Mouse (Mus musculus): ENCODE results near the gene Znhit1.
"Not testable (repeated sequence)": the region's sequence is repeated elsewhere in the genome, so short reads cannot be mapped to it uniquely, and the experiment has no call there.

Gene Znhit1

GRCm38 (mm10) chr5:136950521-136950920 is 37.3 kb downstream of the Znhit1 start:
- no peak for DNase-seq

- DNase-seq, result not testable (repeated sequence)
Observed at GRCm38 (mm10) chr5:136949551-136950336, 38.1 kb downstream of the Znhit1 start.

DNA sequence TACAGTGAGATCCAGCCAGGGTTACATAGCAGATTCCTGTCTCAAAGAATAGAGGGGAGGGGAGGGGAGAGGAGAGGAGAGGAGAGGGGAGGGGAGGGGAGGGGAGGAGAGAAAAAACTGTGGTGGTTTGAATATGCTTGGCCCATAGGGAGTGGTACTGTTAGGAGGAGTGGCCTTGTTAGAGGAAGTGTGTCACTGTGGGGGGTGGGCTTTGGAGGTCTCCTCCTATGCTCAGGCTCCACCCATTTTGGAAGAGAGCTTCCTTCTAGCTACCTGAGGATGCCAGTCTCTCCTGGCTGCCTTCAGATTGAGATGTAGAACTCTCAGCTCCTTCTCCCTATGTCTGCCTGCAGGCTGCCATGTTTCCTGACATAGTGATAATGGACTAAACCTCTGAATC is 39.9 kb downstream of the Znhit1 start:
- DNase-seq, result no peak

DNA sequence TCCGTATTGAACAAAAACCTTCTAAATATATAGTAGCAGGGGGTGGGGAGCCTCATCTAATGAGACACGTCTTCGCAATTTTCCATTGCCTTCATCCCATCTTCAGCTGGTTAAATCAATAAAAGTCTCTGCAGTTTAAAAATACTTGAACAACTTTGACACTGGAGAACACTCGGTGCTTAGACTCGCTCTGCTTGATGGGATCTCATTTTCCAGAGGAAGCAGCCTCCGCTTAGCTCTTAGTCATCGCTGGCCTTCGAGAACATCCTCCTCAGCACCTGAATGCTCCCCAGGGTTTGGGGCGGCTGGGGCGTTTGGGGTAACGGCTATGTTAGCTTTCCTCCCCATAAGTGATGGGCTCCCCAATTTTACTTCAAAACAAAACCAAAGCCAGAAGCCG is 42.7 kb downstream of the Znhit1 start:
- DNase-seq, result no peak

GRCm38 (mm10) chr5:136943382-136943781 is 44.4 kb downstream of the Znhit1 start:
- DNase-seq, result no peak

- no peak for DNase-seq
Observed at GRCm38 (mm10) chr5:136942781-136943180, 45.0 kb downstream of the Znhit1 start.

- no peak for DNase-seq
Observed at GRCm38 (mm10) chr5:136940845-136941560, 46.8 kb downstream of the Znhit1 start.

- not testable (repeated sequence) for DNase-seq
Observed at GRCm38 (mm10) chr5:136940029-136940428, 47.8 kb downstream of the Znhit1 start.

GRCm38 (mm10) chr5:136939284-136939683 is 48.5 kb downstream of the Znhit1 start:
- DNase-seq, result no peak

DNA sequence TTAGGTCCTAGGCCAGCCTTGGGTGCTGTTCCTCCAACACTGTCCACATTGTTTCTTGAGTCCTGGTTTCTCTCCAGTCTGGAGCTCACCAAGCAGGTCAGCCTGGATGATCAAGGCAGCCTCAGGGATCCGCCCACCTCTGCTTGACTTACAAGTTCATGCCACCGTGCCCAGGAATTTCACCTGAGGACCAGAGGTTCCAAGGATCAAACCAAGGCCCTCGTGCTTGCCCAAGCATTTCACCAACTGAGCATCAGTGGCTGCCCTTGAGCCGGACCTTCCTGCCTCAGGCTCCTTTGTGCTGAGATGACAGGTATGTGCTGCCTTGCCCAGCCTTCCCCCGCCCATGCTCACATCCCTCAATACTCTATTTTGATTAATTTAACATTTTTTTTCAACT is 50.2 kb downstream of the Znhit1 start:
- DNase-seq, result no peak

- DNase-seq, result no peak
Observed at GRCm38 (mm10) chr5:136936750-136937149, 51.1 kb downstream of the Znhit1 start.

DNA sequence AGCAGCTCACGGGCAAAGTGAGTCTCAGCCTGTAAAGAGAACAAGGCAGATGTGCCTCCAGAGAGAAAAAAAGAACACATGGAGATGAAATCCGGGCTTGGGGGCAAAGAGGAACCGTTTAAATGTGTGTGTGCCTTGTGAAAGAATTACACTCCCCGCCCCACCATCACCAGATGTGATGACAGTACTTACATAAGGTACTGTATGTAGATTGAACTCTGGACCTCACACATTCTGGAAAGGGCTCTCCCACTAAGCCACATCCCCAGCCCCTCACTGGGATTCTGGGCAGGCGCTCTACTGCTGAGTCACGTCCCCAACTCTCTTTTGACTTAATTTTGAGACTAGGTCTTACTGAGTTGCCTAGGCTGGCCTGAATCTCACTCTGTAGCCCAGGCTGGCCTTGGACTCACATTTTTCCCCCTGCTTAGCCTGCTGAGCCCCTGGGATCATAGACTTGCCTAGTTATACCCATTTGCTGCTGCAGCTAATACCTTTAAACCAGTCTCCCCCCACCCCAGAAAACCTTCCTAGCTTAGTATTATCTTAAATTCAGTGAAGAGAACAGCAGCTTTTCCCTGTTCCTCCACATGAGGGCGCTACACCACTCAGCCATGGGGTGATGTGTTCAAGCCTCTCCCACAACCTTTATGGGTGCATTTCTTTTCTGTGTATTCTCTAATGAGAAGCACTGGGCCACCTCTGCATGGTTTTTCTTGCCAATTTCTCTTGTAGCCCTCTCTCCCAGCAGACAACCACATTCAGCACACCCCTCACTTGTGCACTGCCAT is 51.7 kb downstream of the Znhit1 start:
- DNase-seq, result no peak

GRCm38 (mm10) chr5:136933930-136934329 is 53.9 kb downstream of the Znhit1 start:
- no peak for DNase-seq

DNA sequence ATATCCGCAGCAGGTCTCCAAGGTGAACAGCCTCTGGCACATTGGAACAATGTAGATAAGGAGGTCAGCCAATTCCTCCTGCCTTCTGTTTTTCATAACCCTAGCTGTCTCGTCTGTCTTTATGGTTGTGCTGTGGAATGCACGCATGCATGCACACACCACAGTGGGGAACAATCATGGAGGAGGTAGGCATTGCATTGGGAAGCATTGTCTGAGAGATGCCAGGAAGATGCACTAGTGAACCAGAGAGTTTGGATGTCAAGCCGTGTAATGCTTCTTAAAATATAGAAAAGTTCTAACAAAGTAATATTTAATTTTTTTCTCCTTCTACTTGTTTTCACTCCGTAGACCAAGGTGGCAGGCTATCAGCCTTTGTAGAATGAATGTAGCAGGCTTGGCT is 54.9 kb downstream of the Znhit1 start:
- no peak for DNase-seq
